Mouse (Mus musculus): ENCODE data around the gene Dapk3. TPM values are rescaled to one million over a fixed set of nuclear protein-coding genes. Genes with fewer than 3 reads are reported as not detected.
"Not testable (repeated sequence)": the region's sequence is repeated elsewhere in the genome, so short reads cannot be mapped to it uniquely, and the experiment has no call there.

Dapk3 gene
- polyA plus RNA-seq, 1 experiment = 48.4 TPM

DNA sequence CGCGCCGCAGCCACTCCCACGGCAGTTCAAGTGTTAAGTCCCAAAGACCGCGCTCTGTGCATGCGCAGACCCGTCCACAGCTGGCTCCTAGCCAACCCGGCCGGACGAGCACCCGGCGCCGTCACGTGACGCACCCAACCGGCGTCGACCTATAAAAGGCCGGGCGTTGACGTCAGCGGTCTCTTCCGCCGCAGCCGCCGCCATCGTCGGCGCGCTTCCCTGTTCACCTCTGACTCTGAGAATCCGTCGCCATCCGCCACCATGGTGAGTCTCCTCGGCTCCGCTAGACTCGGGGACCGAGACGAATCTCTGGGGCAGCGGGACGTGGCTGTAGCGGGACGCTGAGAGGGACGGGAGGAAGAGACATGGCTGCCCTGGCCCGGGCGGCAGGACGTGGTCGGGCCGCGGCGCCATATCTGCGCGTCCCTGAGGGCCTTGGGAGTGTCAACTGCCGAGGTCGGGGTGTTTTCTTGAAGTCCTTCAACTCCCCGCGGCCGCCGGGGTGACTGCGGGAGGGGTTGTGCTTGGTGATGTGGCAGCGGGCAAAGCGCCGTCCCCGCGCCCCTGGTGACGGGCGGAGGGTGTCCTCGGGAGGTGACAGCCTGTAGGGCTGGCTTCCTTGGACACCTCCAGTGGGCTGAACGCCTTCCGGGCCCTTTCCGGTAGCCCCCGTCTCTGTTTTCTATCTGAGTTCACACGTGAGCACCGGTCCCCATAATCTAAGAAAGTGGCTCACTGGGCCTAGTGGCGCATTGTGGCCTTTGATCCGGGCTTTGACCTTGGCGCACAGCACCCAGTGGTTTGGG is 6.1 kb upstream of the Dapk3 start, which contains the start of gene Eef2:
TSS of gene Eef2 (plus strand) at position 166 of the 806 bp plus-strand sequence.
- Histone ChIP-seq H3K27ac (ENCODE audit: insufficient read depth, low read length) (peak within 1 kb of the TSS; percentile 74), H3K4me1 (ENCODE audit: control insufficient read depth, insufficient read depth, low read length) (peaks cover 11% of the 10 kb centered on the region), H3K4me3 (ENCODE audit: insufficient read depth, low read length) (peak within 1 kb of the TSS; percentile 91)
- TF ChIP-seq CTCF (IDR thresholded peaks at IDR 0.05; ENCODE audit: borderline replicate concordance, insufficient read depth, low read length) (no peak), POLR2A (IDR thresholded peaks at IDR 0.05; ENCODE audit: low read depth, low read length) (peak; percentile 100)

DNA sequence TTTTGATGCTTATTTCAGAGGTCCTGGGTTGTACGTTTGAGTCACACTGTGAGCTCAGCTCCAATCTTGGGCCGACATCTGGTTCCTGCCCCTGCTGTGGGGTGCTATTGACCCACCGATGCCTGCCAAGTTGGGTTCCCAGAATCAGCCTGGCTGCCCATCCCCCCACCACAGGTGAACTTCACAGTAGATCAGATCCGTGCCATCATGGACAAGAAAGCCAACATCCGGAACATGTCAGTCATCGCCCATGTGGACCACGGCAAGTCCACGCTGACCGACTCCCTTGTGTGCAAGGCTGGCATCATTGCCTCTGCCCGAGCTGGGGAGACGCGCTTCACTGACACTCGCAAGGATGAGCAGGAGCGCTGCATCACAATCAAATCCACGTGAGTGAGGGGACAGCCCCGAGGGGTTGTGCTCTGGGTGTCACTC is 5.3 kb upstream of the Dapk3 start:
- TF ChIP-seq POLR2A (IDR thresholded peaks at IDR 0.05; ENCODE audit: low read depth, low read length) = no peak
- no peak for TF ChIP-seq CTCF (IDR thresholded peaks at IDR 0.05; ENCODE audit: borderline replicate concordance, insufficient read depth, low read length)
- peaks cover 11% of the 10 kb centered on the region for H3K4me1 ChIP-seq (ENCODE audit: control insufficient read depth, insufficient read depth, low read length)
- H3K4me3 ChIP-seq (ENCODE audit: insufficient read depth, low read length) = peak overlapping the region; percentile 91
- peak overlapping the region; percentile 74 for H3K27ac ChIP-seq (ENCODE audit: insufficient read depth, low read length)

DNA sequence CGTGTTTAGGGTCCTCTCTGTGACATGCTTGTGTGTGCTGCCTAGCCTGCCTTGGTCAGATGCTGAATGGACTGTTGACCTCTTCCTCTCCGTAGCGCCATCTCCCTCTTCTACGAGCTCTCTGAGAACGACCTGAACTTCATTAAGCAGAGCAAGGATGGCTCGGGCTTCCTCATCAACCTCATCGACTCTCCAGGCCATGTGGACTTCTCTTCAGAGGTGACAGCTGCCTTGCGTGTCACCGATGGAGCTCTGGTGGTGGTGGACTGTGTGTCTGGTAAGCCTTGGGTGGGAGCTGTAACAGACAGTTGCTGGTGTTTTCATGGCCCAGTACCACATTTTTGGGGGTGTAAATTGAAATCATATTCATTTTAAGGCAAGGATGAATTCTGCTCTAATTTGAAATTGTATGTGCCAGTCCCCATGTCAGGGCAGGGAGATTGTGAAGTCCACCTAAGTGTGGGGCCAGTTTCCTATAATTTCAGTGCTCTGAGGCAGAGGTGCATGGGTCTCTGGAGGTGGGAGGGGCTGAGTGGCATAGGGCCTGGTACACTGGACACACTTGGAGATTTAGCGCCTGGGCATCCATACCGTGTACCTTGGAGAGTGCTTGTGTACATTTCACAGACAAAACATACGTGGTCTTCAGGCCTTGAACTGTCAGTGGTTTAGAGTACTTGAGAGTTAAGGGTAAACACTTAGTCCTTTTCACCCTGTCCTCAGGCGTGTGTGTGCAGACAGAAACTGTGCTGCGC is 4.7 kb upstream of the Dapk3 start:
- Histone ChIP-seq H3K27ac (ENCODE audit: insufficient read depth, low read length) (0 out of 2 replicates have a peak overlapping the region, but pooled peaks have one; percentile 74), H3K4me1 (ENCODE audit: control insufficient read depth, insufficient read depth, low read length) (peaks cover 11% of the 10 kb centered on the region), H3K4me3 (ENCODE audit: insufficient read depth, low read length) (peak overlapping the region; percentile 91)
- no peak for TF ChIP-seq POLR2A (IDR thresholded peaks at IDR 0.05; ENCODE audit: low read depth, low read length)
- no peak for TF ChIP-seq CTCF (IDR thresholded peaks at IDR 0.05; ENCODE audit: borderline replicate concordance, insufficient read depth, low read length)

DNA sequence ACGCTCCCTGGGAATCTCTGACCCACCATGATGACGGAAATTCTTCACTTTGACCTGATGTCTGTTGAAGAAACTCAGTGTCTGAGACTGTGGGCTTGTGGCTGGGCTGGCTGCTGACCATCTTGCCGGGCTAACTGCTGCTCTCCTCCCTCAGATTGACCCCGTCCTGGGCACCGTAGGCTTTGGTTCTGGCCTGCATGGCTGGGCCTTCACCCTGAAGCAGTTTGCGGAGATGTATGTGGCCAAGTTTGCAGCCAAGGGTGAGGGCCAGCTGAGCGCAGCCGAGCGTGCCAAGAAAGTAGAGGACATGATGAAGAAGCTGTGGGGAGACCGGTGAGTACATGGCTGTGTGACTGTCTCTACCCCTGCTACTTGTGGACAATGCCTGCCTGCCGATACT is 3.9 kb upstream of the Dapk3 start:
- TF ChIP-seq POLR2A (IDR thresholded peaks at IDR 0.05; ENCODE audit: low read depth, low read length) = no peak
- TF ChIP-seq CTCF (IDR thresholded peaks at IDR 0.05; ENCODE audit: borderline replicate concordance, insufficient read depth, low read length) = no peak
- H3K27ac ChIP-seq (ENCODE audit: insufficient read depth, low read length) = no peak overlapping the region
- peak overlapping the region; percentile 91 for H3K4me3 ChIP-seq (ENCODE audit: insufficient read depth, low read length)
- H3K4me1 ChIP-seq (ENCODE audit: control insufficient read depth, insufficient read depth, low read length) = peaks cover 11% of the 10 kb centered on the region

DNA sequence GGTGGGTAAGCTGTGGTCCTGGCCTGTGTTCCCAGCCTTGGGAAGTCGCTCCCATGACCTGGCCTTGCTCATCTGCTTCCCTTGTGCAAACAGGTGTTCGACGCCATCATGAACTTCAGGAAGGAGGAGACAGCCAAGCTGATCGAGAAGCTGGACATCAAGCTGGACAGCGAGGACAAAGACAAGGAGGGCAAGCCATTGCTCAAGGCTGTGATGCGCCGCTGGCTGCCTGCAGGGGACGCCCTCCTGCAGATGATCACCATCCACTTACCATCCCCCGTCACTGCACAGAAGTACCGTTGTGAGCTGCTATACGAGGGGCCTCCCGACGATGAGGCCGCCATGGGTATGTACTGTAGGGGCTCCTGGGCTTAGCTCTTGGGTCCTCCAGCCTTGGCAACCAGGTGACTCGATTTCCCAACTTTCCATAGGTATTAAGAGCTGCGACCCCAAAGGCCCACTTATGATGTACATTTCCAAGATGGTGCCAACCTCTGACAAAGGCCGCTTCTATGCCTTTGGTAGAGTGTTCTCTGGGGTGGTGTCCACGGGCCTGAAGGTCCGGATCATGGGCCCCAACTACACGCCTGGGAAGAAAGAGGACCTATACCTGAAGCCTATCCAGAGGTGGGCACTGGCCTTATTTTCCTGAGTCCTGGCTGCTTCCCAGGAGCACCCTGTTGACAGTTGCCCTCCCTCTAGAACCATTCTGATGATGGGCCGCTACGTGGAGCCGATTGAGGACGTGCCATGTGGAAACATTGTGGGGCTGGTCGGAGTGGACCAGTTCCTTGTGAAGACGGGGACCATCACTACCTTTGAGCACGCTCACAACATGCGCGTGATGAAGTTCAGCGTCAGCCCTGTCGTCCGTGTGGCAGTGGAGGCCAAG is 3.1 kb upstream of the Dapk3 start:
- TF ChIP-seq POLR2A (IDR thresholded peaks at IDR 0.05; ENCODE audit: low read depth, low read length) = no peak
- peak; percentile 34; the same call in 1 of the 2 replicates for TF ChIP-seq CTCF (IDR thresholded peaks at IDR 0.05; ENCODE audit: borderline replicate concordance, insufficient read depth, low read length)
- peaks cover 14% of the 10 kb centered on the region for H3K4me1 ChIP-seq (ENCODE audit: control insufficient read depth, insufficient read depth, low read length)
- H3K27ac ChIP-seq (ENCODE audit: insufficient read depth, low read length) = no peak overlapping the region
- H3K4me3 ChIP-seq (ENCODE audit: insufficient read depth, low read length) = no peak overlapping the region

DNA sequence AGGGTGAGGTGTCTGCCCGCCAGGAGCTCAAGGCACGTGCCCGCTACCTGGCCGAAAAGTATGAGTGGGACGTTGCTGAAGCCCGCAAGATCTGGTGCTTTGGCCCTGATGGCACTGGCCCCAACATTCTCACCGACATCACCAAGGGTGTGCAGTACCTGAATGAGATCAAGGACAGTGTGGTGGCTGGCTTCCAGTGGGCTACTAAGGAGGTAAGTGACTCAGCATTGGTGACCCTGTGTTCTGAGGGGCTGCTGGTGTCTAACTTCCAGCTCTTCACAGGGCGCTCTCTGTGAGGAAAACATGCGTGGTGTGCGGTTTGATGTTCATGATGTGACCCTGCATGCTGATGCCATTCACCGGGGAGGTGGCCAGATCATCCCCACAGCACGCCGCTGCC is 1.9 kb upstream of the Dapk3 start:
- Histone ChIP-seq H3K27ac (ENCODE audit: insufficient read depth, low read length) (no peak overlapping the region), H3K4me1 (ENCODE audit: control insufficient read depth, insufficient read depth, low read length) (peaks cover 14% of the 10 kb centered on the region), H3K4me3 (ENCODE audit: insufficient read depth, low read length) (no peak overlapping the region)
- no peak for TF ChIP-seq POLR2A (IDR thresholded peaks at IDR 0.05; ENCODE audit: low read depth, low read length)
- no peak for TF ChIP-seq CTCF (IDR thresholded peaks at IDR 0.05; ENCODE audit: borderline replicate concordance, insufficient read depth, low read length)

DNA sequence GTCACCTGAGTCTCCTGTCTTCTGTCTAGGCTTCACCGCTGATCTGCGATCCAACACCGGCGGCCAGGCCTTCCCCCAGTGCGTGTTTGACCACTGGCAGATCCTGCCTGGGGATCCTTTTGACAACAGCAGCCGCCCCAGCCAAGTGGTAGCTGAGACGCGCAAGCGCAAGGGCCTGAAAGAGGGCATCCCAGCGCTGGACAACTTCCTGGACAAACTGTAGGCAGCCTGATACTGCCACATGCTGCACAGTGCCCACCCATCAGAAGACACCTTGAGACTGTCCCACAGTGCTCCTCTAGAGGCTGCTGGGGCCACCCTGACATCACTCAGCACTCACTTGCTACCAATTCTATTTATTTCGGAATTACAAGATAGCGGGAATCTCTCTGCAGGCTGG is 945 bp upstream of the Dapk3 start:
- H3K4me3 ChIP-seq (ENCODE audit: insufficient read depth, low read length); H3K27ac ChIP-seq (ENCODE audit: insufficient read depth, low read length): not testable (repeated sequence)
- H3K4me1 ChIP-seq (ENCODE audit: control insufficient read depth, insufficient read depth, low read length) = peaks cover 14% of the 10 kb centered on the region

DNA sequence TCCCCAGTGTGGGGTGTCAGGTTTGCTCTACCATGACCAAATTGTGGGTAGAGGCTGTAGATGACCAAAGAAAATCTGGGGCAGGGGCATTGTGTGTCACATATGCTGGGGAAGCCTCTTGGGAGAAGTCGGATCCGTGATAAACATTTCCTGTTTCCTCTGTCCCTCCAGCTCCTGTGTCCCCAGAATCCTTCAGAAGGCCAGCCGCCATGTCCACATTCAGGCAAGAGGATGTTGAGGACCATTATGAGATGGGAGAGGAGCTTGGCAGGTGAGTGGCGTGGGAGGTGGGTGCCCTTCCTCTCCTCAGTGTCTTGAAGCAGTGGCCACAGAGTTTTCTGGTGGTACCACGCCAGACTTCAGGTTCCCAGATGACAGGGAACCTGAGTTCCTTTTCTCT is 1.0 kb downstream of the Dapk3 start, which contains the start of gene 4930442H23Rik:
TSS of gene 4930442H23Rik (minus strand) at position 45 of the 400 bp plus-strand sequence.
- Histone ChIP-seq H3K27ac (ENCODE audit: insufficient read depth, low read length) (peak within 1 kb of the TSS; percentile 70), H3K4me3 (ENCODE audit: insufficient read depth, low read length) (peak within 1 kb of the TSS; percentile 44), H3K4me1 (ENCODE audit: control insufficient read depth, insufficient read depth, low read length) (peaks cover 11% of the 10 kb centered on the region)
- no peak for TF ChIP-seq POLR2A (IDR thresholded peaks at IDR 0.05; ENCODE audit: low read depth, low read length)
- no peak for TF ChIP-seq CTCF (IDR thresholded peaks at IDR 0.05; ENCODE audit: borderline replicate concordance, insufficient read depth, low read length)

DNA sequence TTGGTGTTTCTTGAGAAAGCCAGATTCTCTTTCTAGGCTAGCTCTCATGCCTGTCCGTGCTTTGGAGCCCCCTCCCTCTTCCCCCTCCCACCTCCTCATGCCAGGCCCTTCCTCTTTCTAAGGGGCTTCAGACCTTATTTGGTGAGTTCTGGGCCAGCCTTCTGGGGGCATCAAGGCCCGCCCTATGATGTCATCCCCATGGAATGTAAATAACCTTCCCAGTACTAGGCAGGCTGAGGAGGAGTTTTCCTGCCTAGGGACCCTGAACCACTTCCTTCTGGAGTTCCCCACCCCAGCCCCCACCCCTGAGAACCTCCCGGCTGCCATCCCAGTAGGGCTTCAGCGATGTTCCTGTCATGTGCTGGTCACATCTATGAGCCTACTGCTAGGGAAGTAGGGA is 2.0 kb downstream of the Dapk3 start:
- Histone ChIP-seq H3K27ac (ENCODE audit: insufficient read depth, low read length) (peak overlapping the region; percentile 62; the same call in 1 of the 2 replicates), H3K4me3 (ENCODE audit: insufficient read depth, low read length) (no peak overlapping the region), H3K4me1 (ENCODE audit: control insufficient read depth, insufficient read depth, low read length) (peaks cover 8% of the 10 kb centered on the region)
- no peak for TF ChIP-seq POLR2A (IDR thresholded peaks at IDR 0.05; ENCODE audit: low read depth, low read length)
- TF ChIP-seq CTCF (IDR thresholded peaks at IDR 0.05; ENCODE audit: borderline replicate concordance, insufficient read depth, low read length) = no peak
